Mouse (Mus musculus) kidney, adult 2 months (tissue): ENCODE results near the gene Tmeff2. TPM values are rescaled to one million over a fixed set of nuclear protein-coding genes. Genes with fewer than 3 reads are reported as not detected.

ENCODE experiments used
- DNase-seq: peaks from one replicate; pipeline ENCODE4 v3.0.0; 2021
- H3K27ac ChIP-seq: fragments of 200-500 bp; 2 replicates; pipeline ENCODE4 v1.5.1; 2012; ENCODE audit warnings: low read depth, low read length, control low read depth, inconsistent platforms; ENCODE audit not compliant: insufficient read depth
- H3K27me3 ChIP-seq: fragments of 200-500 bp; replicated peaks from 2 replicates; pipeline ENCODE4 v1.6.1; 2012; ENCODE audit warnings: mild to moderate bottlenecking, moderate library complexity, low read length, inconsistent platforms; ENCODE audit not compliant: control insufficient read depth, insufficient read depth
- H3K36me3 ChIP-seq: fragments of 200-500 bp; 2 replicates; pipeline ENCODE4 v1.6.1; 2012; ENCODE audit warnings: mild to moderate bottlenecking, moderate library complexity, low read length, inconsistent platforms; ENCODE audit not compliant: control insufficient read depth, insufficient read depth
- H3K4me1 ChIP-seq: fragments of 200-500 bp; 2 replicates; pipeline ENCODE4 v1.6.1; 2011; ENCODE audit warnings: low read length; ENCODE audit not compliant: control insufficient read depth, insufficient read depth
- H3K4me3 ChIP-seq: fragments of 200-500 bp; 2 replicates; pipeline ENCODE4 v1.5.1; 2011; ENCODE audit warnings: mild to moderate bottlenecking, low read depth, low read length, control low read depth; ENCODE audit not compliant: insufficient read depth
- CTCF ChIP-seq: fragments of 200-500 bp; conservative IDR thresholded peaks from 2 replicates; pipeline ENCODE4 v1.5.1; 2011; ENCODE audit warnings: low read depth, mild to moderate bottlenecking, control low read depth, low read length, moderate library complexity, mixed read lengths; ENCODE audit not compliant: insufficient read depth, insufficient read length
- POLR2A ChIP-seq: fragments of 200-500 bp; IDR thresholded peaks from one replicate; pipeline ENCODE4 v1.6.1; 2011; ENCODE audit warnings: low read depth, low read length, control low read depth
- WGBS: fragments of 180-500 bp; shearing (Covaris S2); methylation state at CpG from one replicate; pipeline ENCODE4 v1.1.7; 2018; 5-methylcytosine and 5-hydroxymethylcytosine counted together
- polyA plus RNA-seq: library from polyadenylated mRNA; depleted of rRNA; stranded (reverse); fragments of >200 nt; gene quantifications from 2 replicates; pipeline ENCODE4 v1.2.3, GENCODE M21; 2012

The Tmeff2 gene
- polyA plus RNA-seq, 1 experiment: 0.52 TPM

DNA sequence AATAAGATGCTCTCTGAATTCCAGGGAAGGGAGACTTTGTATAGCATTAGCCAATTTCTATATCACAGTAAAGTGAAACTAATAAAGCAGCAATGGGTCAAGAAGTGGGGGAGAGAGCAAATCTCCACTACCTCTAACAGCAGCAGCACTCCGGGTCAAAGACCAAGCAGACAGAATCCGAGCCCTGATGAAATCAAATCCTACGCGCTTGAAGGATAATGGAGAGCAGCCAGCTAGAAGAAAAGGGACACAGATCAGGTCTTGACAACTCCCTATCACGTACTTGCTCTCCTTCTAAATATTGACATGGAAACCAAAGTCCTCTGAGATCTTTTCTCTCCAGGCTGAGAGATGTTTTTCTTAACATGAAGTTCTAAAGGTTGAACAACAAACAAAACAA is 252.4 kb downstream of the Tmeff2 start:
- TF ChIP-seq POLR2A (no peak), CTCF (no peak)
- H3K27me3 ChIP-seq: no peaks in the 10 kb centered on the region

DNA sequence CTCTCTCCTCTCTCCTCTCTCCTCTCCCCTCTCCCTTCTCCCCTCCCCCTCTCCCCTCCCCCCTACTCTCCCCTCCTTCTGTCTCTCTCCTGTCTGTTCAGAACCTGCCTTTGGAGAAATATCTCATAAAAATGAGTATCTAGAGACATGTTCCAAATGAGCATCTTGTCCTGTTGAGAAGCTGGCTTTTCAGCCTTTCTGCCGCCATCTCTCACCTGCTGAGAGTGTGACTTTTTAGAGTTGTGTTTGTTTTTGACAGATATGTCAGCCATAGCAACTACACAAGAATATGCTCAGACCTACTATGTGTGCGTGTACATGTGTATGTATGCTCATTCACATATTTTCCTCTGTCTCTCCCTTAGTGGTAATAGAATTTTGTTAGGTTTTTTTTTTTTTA is 283.8 kb downstream of the Tmeff2 start:
- Histone ChIP-seq H3K4me1 (no peaks in the 10 kb centered on the region), H3K4me3 (no peak overlapping the region), H3K27ac (no peak overlapping the region), H3K27me3 (no peaks in the 10 kb centered on the region), H3K36me3 (no peaks in the 10 kb centered on the region)
- TF ChIP-seq CTCF: no peak
- no peak for TF ChIP-seq POLR2A
- no peak for DNase-seq
- WGBS: 92% methylated on average over 2 of the region's 2 CpGs

More for the DNA sequence above, 252.4 kb downstream of the Tmeff2 start:
- no peaks in the 10 kb centered on the region for H3K4me1 ChIP-seq
- H3K4me3 ChIP-seq: no peak overlapping the region
- WGBS: 34% methylated on average over 5 of the region's 5 CpGs
- no peaks in the 10 kb centered on the region for H3K36me3 ChIP-seq
- no peak overlapping the region for H3K27ac ChIP-seq
- no peak for DNase-seq

DNA sequence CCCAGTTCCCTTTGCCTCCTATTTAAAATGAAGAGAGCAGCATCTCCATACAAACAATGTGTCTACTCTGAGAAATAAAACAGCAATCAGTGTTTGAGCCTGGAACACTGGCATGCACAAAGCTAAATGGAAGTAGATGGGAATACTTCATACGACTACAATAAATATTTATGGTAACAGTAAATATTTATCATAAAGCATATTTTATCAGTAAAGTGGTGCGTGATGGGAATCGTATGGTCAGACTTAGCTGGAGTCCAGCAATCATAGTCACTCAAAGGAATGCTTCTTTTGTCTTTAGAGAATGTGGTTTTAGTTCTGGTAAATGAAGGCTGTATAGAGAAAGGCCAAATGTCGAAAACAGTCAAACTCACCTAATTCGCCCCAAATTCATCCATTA is 288.6 kb downstream of the Tmeff2 start:
- Histone ChIP-seq H3K36me3 (no peaks in the 10 kb centered on the region), H3K27me3 (no peaks in the 10 kb centered on the region), H3K27ac (no peak overlapping the region), H3K4me1 (no peaks in the 10 kb centered on the region), H3K4me3 (no peak overlapping the region)
- TF ChIP-seq CTCF: no peak
- no peak for TF ChIP-seq POLR2A
- WGBS: 95% methylated on average over 5 of the region's 5 CpGs
- DNase-seq: no peak

DNA sequence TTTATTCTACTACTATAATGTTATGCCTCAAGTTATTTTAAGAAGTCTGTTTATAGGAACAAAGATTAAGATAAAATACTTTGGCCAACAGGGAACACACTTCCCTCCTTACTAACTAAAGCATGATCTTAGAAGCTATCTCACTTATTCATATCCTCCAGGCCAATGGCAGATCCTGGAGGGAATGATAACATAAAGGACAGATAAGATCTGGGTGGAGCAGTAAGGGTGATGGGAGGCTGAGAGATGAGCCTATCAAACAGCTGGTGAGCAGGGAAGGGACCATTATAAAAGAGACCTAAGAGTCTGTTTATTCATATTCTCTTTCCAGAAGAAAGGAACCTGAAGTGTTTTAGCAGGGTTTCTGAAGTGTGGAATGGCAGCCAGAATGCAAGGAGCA is 290.8 kb downstream of the Tmeff2 start:
- Histone ChIP-seq H3K36me3 (no peaks in the 10 kb centered on the region), H3K27ac (no peak overlapping the region), H3K4me3 (no peak overlapping the region), H3K27me3 (no peaks in the 10 kb centered on the region), H3K4me1 (no peaks in the 10 kb centered on the region)
- DNase-seq: no peak
- TF ChIP-seq CTCF: no peak
- TF ChIP-seq POLR2A: no peak

DNA sequence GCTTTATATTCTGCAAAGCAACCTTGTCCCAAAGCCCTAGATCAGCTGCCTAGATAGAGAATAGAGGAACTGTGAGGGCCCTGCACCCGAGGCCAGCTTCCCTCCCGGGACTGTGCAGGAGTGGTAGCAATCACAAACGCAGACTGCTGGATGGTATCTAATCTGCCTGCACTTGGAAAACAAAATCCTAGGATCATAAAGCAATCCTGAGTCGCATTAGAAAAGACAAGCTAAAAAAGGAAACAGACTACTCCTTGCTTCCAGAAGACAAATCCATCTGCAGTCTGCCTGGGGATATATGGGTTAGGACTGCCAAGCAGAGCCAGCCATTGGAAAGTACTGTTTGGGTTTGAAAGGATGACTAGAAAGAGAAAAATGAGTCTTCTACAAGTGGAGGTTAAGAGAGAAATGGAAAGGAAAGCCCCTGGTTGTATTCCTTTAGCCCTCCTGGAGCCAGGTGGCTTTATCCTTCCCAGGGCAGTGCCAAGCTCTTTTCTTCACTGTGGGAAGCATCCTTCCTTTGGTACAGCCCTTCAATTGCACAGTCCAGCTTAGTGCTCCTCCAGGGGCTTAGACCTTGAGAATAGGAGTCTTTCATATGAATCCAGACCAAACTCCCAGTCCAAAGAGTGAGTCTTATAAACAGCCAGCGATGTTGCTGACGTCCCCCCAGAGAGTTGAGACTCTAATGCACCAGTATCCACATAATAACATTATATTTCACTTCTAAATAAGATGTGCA is 291.6 kb downstream of the Tmeff2 start:
- DNase-seq: no peak

DNA sequence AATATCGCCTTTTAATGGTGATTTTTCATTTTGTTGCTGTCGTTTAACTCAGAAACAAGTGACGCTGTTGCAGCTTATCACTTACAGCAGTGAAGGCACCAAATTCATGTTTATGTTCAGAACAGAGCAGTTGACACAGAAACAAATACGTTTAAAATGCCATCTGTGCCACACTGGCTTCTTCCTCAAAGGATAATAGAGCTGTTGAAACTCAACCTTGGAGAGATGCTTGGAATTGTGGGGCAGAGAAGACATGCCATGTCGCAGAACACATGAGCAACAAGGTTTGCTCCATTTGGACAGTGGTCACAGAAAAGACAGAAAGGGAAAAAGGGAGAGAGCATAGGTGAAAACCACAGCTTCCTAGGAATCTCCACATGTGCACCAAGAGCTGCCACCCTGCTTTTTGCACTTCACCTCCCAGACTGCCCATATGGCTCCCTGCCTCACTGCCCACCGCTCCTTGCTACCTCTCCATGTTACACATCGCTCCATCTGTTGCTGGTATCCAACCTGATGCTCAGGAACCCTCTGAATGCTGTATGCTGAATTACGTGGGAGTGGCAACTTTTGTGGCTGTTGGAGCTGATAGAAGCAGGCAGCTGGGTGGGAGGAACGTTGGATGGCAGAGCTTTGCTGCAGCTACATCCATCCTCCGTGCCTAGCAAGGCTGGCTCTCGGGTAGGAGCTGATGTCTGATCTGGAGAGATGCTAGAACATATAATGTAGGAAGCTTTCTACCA is 298.8 kb downstream of the Tmeff2 start:
- H3K27me3 ChIP-seq: no peaks in the 10 kb centered on the region; the same call in 1 of the 2 replicates
- H3K4me1 ChIP-seq: no peaks in the 10 kb centered on the region
- DNase-seq: no peak
- H3K27ac ChIP-seq: no peak overlapping the region
- no peak overlapping the region for H3K4me3 ChIP-seq
- no peaks in the 10 kb centered on the region for H3K36me3 ChIP-seq
- WGBS: 81% methylated on average over 11 of the region's 11 CpGs
- no peak for TF ChIP-seq POLR2A
- TF ChIP-seq CTCF: no peak

More for the DNA sequence above, 291.6 kb downstream of the Tmeff2 start:
- Histone ChIP-seq H3K27ac (no peak overlapping the region), H3K4me3 (no peak overlapping the region), H3K4me1 (no peaks in the 10 kb centered on the region), H3K36me3 (no peaks in the 10 kb centered on the region), H3K27me3 (no peaks in the 10 kb centered on the region)
- TF ChIP-seq CTCF (no peak), POLR2A (no peak)
- 55% methylated on average over 6 of the region's 6 CpGs for WGBS

DNA sequence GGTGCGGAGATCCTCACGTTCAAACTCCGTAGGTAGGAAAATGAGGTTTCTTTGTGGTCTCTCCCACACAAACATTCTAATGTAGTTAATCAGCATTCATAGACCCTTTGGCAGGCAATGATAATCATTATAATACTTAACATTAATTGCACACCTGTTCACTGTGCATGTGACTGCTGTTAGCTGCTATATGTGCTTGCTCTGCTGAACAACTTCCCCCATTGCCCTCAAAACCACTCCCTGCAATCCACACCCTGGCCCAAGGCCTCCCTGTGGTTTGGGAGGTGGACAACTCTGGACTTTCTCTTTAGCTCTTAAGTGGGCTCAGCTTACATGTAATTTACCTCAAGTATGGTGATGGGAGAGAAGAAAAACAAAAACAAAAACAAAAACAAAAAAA is 299.5 kb downstream of the Tmeff2 start:
- DNase-seq: no peak
- TF ChIP-seq POLR2A: no peak
- no peak for TF ChIP-seq CTCF
- no peak overlapping the region for H3K4me3 ChIP-seq
- H3K27ac ChIP-seq: no peak overlapping the region
- no peaks in the 10 kb centered on the region for H3K36me3 ChIP-seq
- H3K4me1 ChIP-seq: no peaks in the 10 kb centered on the region
- 87% methylated on average over 3 of the region's 3 CpGs for WGBS
- no peaks in the 10 kb centered on the region; the same call in 1 of the 2 replicates for H3K27me3 ChIP-seq
